Mouse (Mus musculus): Measurements from ENCODE around the gene Tuba1b. TPM values are rescaled to one million over a fixed set of nuclear protein-coding genes. Genes with fewer than 3 reads are reported as not detected.
"Not testable (repeated sequence)": the region's sequence is repeated elsewhere in the genome, so short reads cannot be mapped to it uniquely, and the experiment has no call there.

The Tuba1b gene
- total RNA-seq, 2 experiments from 2014 or later = 466 to 491 TPM

GRCm38 (mm10) chr15:98949607-98949892, 15.2 kb upstream of the Tuba1b start:
- Histone ChIP-seq H3K4me3 (no peak overlapping the region), H3K27ac (no peak overlapping the region)
- TF ChIP-seq CTCF (conservative IDR thresholded peaks at IDR 0.05) = no peak
- no peak for DNase-seq (ENCODE audit: low spot score in 2 of 2)

- no peak for DNase-seq (ENCODE audit: low spot score in 2 of 2)
- no peak for TF ChIP-seq CTCF (conservative IDR thresholded peaks at IDR 0.05)
- Histone ChIP-seq H3K4me3 (no peak overlapping the region), H3K27ac (no peak overlapping the region)
These were observed 14.7 kb upstream of the Tuba1b start for GRCm38 (mm10) chr15:98948857-98949606.

- no peak overlapping the region for H3K4me3 ChIP-seq
- DNase-seq (ENCODE audit: low spot score in 2 of 2) = no peak
- H3K27ac ChIP-seq = no peak overlapping the region
- TF ChIP-seq CTCF (conservative IDR thresholded peaks at IDR 0.05) = no peak
These were observed 14.0 kb upstream of the Tuba1b start for GRCm38 (mm10) chr15:98948382-98948781.

GRCm38 (mm10) chr15:98947884-98948283, 13.5 kb upstream of the Tuba1b start:
- no peak overlapping the region for H3K4me3 ChIP-seq

GRCm38 (mm10) chr15:98943133-98943532, 8.8 kb upstream of the Tuba1b start:
- no peak for TF ChIP-seq CTCF (conservative IDR thresholded peaks at IDR 0.05)
- no peak for DNase-seq (ENCODE audit: low spot score in 2 of 2)
- Histone ChIP-seq H3K4me3 (no peak overlapping the region), H3K27ac (no peak overlapping the region)

More at GRCm38 (mm10) chr15:98947884-98948283, 13.5 kb upstream of the Tuba1b start:
- no peak for DNase-seq (ENCODE audit: low spot score in 2 of 2)
- H3K27ac ChIP-seq = no peak overlapping the region
- TF ChIP-seq CTCF (conservative IDR thresholded peaks at IDR 0.05) = no peak

- H3K27ac ChIP-seq = no peak overlapping the region
- H3K4me3 ChIP-seq = no peak overlapping the region
- TF ChIP-seq CTCF (conservative IDR thresholded peaks at IDR 0.05) = no peak
- no peak for DNase-seq (ENCODE audit: low spot score in 2 of 2)
These were observed 7.7 kb upstream of the Tuba1b start for GRCm38 (mm10) chr15:98942081-98942480.

- no peak overlapping the region for H3K27ac ChIP-seq
These were observed 7.2 kb upstream of the Tuba1b start for GRCm38 (mm10) chr15:98941539-98941938.

GRCm38 (mm10) chr15:98940816-98941215, 6.5 kb upstream of the Tuba1b start:
- Histone ChIP-seq H3K4me3 (no peak overlapping the region), H3K27ac (no peak overlapping the region)
- no peak for DNase-seq (ENCODE audit: low spot score in 2 of 2)
- no peak for TF ChIP-seq CTCF (conservative IDR thresholded peaks at IDR 0.05)

More at GRCm38 (mm10) chr15:98941539-98941938, 7.2 kb upstream of the Tuba1b start:
- no peak overlapping the region for H3K4me3 ChIP-seq
- no peak for DNase-seq (ENCODE audit: low spot score in 2 of 2)
- no peak for TF ChIP-seq CTCF (conservative IDR thresholded peaks at IDR 0.05)

- peak; percentile 95 to 96 for DNase-seq (ENCODE audit: low spot score in 2 of 2)
- H3K4me3 ChIP-seq = peak overlapping the region; percentile 73
- no peak for TF ChIP-seq CTCF (conservative IDR thresholded peaks at IDR 0.05)
- H3K27ac ChIP-seq = peak overlapping the region; percentile 99
These were observed 540 bp downstream of the Tuba1b start for GRCm38 (mm10) chr15:98933833-98934216.

- DNase-seq (ENCODE audit: low spot score in 2 of 2) = not testable (repeated sequence)
- Histone ChIP-seq H3K4me3 (peak overlapping the region; percentile 73), H3K27ac (peak overlapping the region; percentile 99)
These were observed 1.2 kb downstream of the Tuba1b start for GRCm38 (mm10) chr15:98933004-98933671.

- no peak overlapping the region for H3K4me3 ChIP-seq
- no peak for TF ChIP-seq CTCF (conservative IDR thresholded peaks at IDR 0.05)
- H3K27ac ChIP-seq = no peak overlapping the region
- no peak for DNase-seq (ENCODE audit: low spot score in 2 of 2)
These were observed 3.4 kb downstream of the Tuba1b start for GRCm38 (mm10) chr15:98930998-98931397.

GRCm38 (mm10) chr15:98930017-98930734, 4.2 kb downstream of the Tuba1b start:
- TF ChIP-seq CTCF (conservative IDR thresholded peaks at IDR 0.05) = no peak
- no peak overlapping the region for H3K27ac ChIP-seq
- H3K4me3 ChIP-seq = no peak overlapping the region
- DNase-seq (ENCODE audit: low spot score in 2 of 2) = no peak

- TF ChIP-seq CTCF (conservative IDR thresholded peaks at IDR 0.05) = peak; percentile 84
- DNase-seq (ENCODE audit: low spot score in 2 of 2) = peak; percentile 69 to 74
- H3K4me3 ChIP-seq = no peak overlapping the region
- peak overlapping the region; percentile 61; the same call in 1 of the 2 replicates for H3K27ac ChIP-seq
These were observed 5.6 kb downstream of the Tuba1b start for GRCm38 (mm10) chr15:98928598-98929240.

All from layer of hippocampus, adult 2 months (tissue).